Mouse (Mus musculus) midbrain, embryonic 15.5 days (tissue): ENCODE measurements around the gene Slc9a9. TPM values are rescaled to one million over a fixed set of nuclear protein-coding genes. Genes with fewer than 3 reads are reported as not detected.

Experiments
- ATAC-seq: fragments of 200-750 bp; cut with Nextera tagmentation; replicated peaks from 2 replicates; pipeline ENCODE4 v1.8.0; 2017; ENCODE audit warnings: moderate TSS enrichment
- H3K27ac ChIP-seq: fragments of 300-500 bp; sonication (generic); 2 replicates; pipeline ENCODE4 v1.5.1; 2015; ENCODE audit warnings: mild to moderate bottlenecking, inconsistent platforms
- H3K27me3 ChIP-seq: fragments of 300-500 bp; sonication (generic); replicated peaks from 2 replicates; pipeline ENCODE4 v1.6.1; 2015; ENCODE audit warnings: inconsistent platforms
- H3K36me3 ChIP-seq: fragments of 300-500 bp; sonication (generic); replicated peaks from 2 replicates; pipeline ENCODE4 v1.6.1; 2015; ENCODE audit warnings: inconsistent platforms
- H3K4me1 ChIP-seq: fragments of 300-500 bp; sonication (generic); 2 replicates; pipeline ENCODE4 v1.6.1; 2015; ENCODE audit warnings: inconsistent platforms
- H3K4me2 ChIP-seq: fragments of 300-500 bp; sonication (generic); 2 replicates; pipeline ENCODE4 v1.6.1; 2015; ENCODE audit warnings: inconsistent platforms, mild to moderate bottlenecking, moderate library complexity
- H3K4me3 ChIP-seq: fragments of 300-500 bp; sonication (generic); 2 replicates; pipeline ENCODE4 v1.5.1; 2015; ENCODE audit warnings: mild to moderate bottlenecking, inconsistent platforms
- H3K9ac ChIP-seq: fragments of 300-500 bp; sonication (generic); 2 replicates; pipeline ENCODE4 v1.6.1; 2015; ENCODE audit warnings: mild to moderate bottlenecking, inconsistent platforms
- H3K9me3 ChIP-seq: fragments of 300-500 bp; sonication (generic); 2 replicates; pipeline ENCODE4 v1.6.1; 2016; ENCODE audit warnings: inconsistent platforms
- WGBS: fragments of 180-500 bp; shearing (Covaris S2); methylation state at CpG from one replicate; pipeline ENCODE4 v1.1.7; 2015; ENCODE audit warnings: mixed read lengths; 5-methylcytosine and 5-hydroxymethylcytosine counted together
- polyA plus RNA-seq: library from polyadenylated mRNA; unstranded; fragments of >200 nt; fragmentation: Nextera tagmentation; extraction: Ambion mirVana; gene quantifications from 2 replicates; pipeline ENCODE4 v1.2.1, GENCODE M21; 2015

Gene Slc9a9
- polyA plus RNA-seq, 1 experiment from 2014 or later = 7.3 TPM

- ATAC-seq = no peak
- 68% methylated on average over 3 of the region's 3 CpGs for WGBS
Observed at GRCm38 (mm10) chr9:94659401-94660152, 10.1 kb upstream of the Slc9a9 start.

GRCm38 (mm10) chr9:94661768-94662167 is 7.9 kb upstream of the Slc9a9 start:
- Histone ChIP-seq H3K9me3 (no peaks in the 10 kb centered on the region), H3K9ac (no peak overlapping the region), H3K4me3 (no peak overlapping the region), H3K27me3 (no peaks in the 10 kb centered on the region), H3K27ac (no peak overlapping the region), H3K36me3 (no peaks in the 10 kb centered on the region), H3K4me1 (0 out of 2 replicates have a peak, but pooled peaks cover 2% of the 10 kb centered on the region), H3K4me2 (no peak overlapping the region)
- ATAC-seq = peak; percentile 67
- WGBS = 4% methylated on average over 2 of the region's 2 CpGs

More at GRCm38 (mm10) chr9:94659401-94660152, 10.1 kb upstream of the Slc9a9 start:
- Histone ChIP-seq H3K27me3 (no peaks in the 10 kb centered on the region), H3K9me3 (no peaks in the 10 kb centered on the region), H3K4me3 (no peak overlapping the region), H3K4me2 (no peak overlapping the region), H3K36me3 (no peaks in the 10 kb centered on the region), H3K27ac (no peak overlapping the region), H3K9ac (no peak overlapping the region), H3K4me1 (0 out of 2 replicates have a peak, but pooled peaks cover 2% of the 10 kb centered on the region)

GRCm38 (mm10) chr9:94665248-94665647 is 4.5 kb upstream of the Slc9a9 start:
- peaks cover 13% of the 10 kb centered on the region for H3K4me1 ChIP-seq
- ATAC-seq = no peak
- no peaks in the 10 kb centered on the region for H3K36me3 ChIP-seq
- no peak overlapping the region for H3K27ac ChIP-seq
- WGBS = 86% methylated on average over 4 of the region's 4 CpGs
- no peak overlapping the region for H3K9ac ChIP-seq
- H3K27me3 ChIP-seq = no peaks in the 10 kb centered on the region
- no peak overlapping the region for H3K4me3 ChIP-seq
- no peaks in the 10 kb centered on the region for H3K9me3 ChIP-seq
- H3K4me2 ChIP-seq = no peak overlapping the region

- ATAC-seq = no peak
- no peaks in the 10 kb centered on the region for H3K36me3 ChIP-seq
- H3K4me1 ChIP-seq = peaks cover 19% of the 10 kb centered on the region
- H3K9me3 ChIP-seq = no peaks in the 10 kb centered on the region
- H3K27ac ChIP-seq = no peak overlapping the region
- no peak overlapping the region for H3K4me2 ChIP-seq
- WGBS = 52% methylated on average over 7 of the region's 7 CpGs
- H3K9ac ChIP-seq = no peak overlapping the region
- H3K27me3 ChIP-seq = no peaks in the 10 kb centered on the region
- H3K4me3 ChIP-seq = no peak overlapping the region
Observed at GRCm38 (mm10) chr9:94668589-94668988, 1.1 kb upstream of the Slc9a9 start.

GRCm38 (mm10) chr9:94670704-94671103 is 995 bp downstream of the Slc9a9 start:
- Histone ChIP-seq H3K9me3 (no peaks in the 10 kb centered on the region), H3K27me3 (no peaks in the 10 kb centered on the region), H3K4me3 (peak overlapping the region; percentile 52), H3K27ac (peak overlapping the region; percentile 71; the same call in 1 of the 2 replicates), H3K4me2 (peak overlapping the region; percentile 87), H3K36me3 (no peaks in the 10 kb centered on the region), H3K4me1 (peaks cover 19% of the 10 kb centered on the region), H3K9ac (peak overlapping the region; percentile 49; the same call in 1 of the 2 replicates)
- no peak for ATAC-seq

- WGBS = 71% methylated on average over 1 of the region's 1 CpGs
- no peak overlapping the region for H3K27ac ChIP-seq
- H3K4me2 ChIP-seq = no peak overlapping the region
- H3K9ac ChIP-seq = no peak overlapping the region
- H3K4me1 ChIP-seq = peaks cover 8% of the 10 kb centered on the region; the same call in 1 of the 2 replicates
- H3K9me3 ChIP-seq = no peaks in the 10 kb centered on the region
- no peaks in the 10 kb centered on the region for H3K27me3 ChIP-seq
- no peak overlapping the region for H3K4me3 ChIP-seq
- no peaks in the 10 kb centered on the region for H3K36me3 ChIP-seq
- ATAC-seq = no peak
Observed at GRCm38 (mm10) chr9:94674704-94675103, 5.0 kb downstream of the Slc9a9 start.

- no peak overlapping the region for H3K4me2 ChIP-seq
- ATAC-seq = no peak
- 80% methylated on average over 3 of the region's 3 CpGs for WGBS
- no peaks in the 10 kb centered on the region for H3K36me3 ChIP-seq
- no peak overlapping the region for H3K9ac ChIP-seq
- no peaks in the 10 kb centered on the region for H3K4me1 ChIP-seq
- no peaks in the 10 kb centered on the region for H3K9me3 ChIP-seq
- no peaks in the 10 kb centered on the region for H3K27me3 ChIP-seq
- no peak overlapping the region for H3K4me3 ChIP-seq
- no peak overlapping the region for H3K27ac ChIP-seq
Observed at GRCm38 (mm10) chr9:94678021-94678655, 8.4 kb downstream of the Slc9a9 start.

- no peak overlapping the region for H3K9ac ChIP-seq
- WGBS = 86% methylated on average over 18 of the region's 18 CpGs
- no peak overlapping the region for H3K27ac ChIP-seq
- 0 out of 2 replicates have a peak, but pooled peaks have one; percentile 39 for ATAC-seq
- H3K36me3 ChIP-seq = no peaks in the 10 kb centered on the region
- H3K4me1 ChIP-seq = no peaks in the 10 kb centered on the region
- no peaks in the 10 kb centered on the region for H3K27me3 ChIP-seq
- no peaks in the 10 kb centered on the region for H3K9me3 ChIP-seq
- H3K4me3 ChIP-seq = no peak overlapping the region
- H3K4me2 ChIP-seq = no peak overlapping the region
Observed at GRCm38 (mm10) chr9:94680468-94681094, 10.9 kb downstream of the Slc9a9 start.

GRCm38 (mm10) chr9:94681095-94681487 is 11.4 kb downstream of the Slc9a9 start:
- Histone ChIP-seq H3K9me3 (no peaks in the 10 kb centered on the region), H3K27me3 (no peaks in the 10 kb centered on the region), H3K4me1 (no peaks in the 10 kb centered on the region), H3K4me2 (no peak overlapping the region), H3K9ac (no peak overlapping the region), H3K36me3 (no peaks in the 10 kb centered on the region), H3K27ac (no peak overlapping the region), H3K4me3 (no peak overlapping the region)
- WGBS = 91% methylated on average over 8 of the region's 8 CpGs
- no peak for ATAC-seq

- H3K4me1 ChIP-seq = no peaks in the 10 kb centered on the region
- H3K9ac ChIP-seq = no peak overlapping the region
- no peak overlapping the region for H3K27ac ChIP-seq
- no peak overlapping the region for H3K4me3 ChIP-seq
- H3K9me3 ChIP-seq = no peaks in the 10 kb centered on the region
- no peaks in the 10 kb centered on the region for H3K36me3 ChIP-seq
- H3K4me2 ChIP-seq = no peak overlapping the region
- H3K27me3 ChIP-seq = no peaks in the 10 kb centered on the region
- WGBS = 85% methylated on average over 2 of the region's 2 CpGs
- no peak for ATAC-seq
Observed at GRCm38 (mm10) chr9:94682260-94682659, 12.6 kb downstream of the Slc9a9 start.

GRCm38 (mm10) chr9:94685640-94686039 is 15.9 kb downstream of the Slc9a9 start:
- ATAC-seq = no peak
- Histone ChIP-seq H3K4me1 (no peaks in the 10 kb centered on the region), H3K4me2 (no peak overlapping the region), H3K36me3 (no peaks in the 10 kb centered on the region), H3K27ac (no peak overlapping the region), H3K9me3 (no peaks in the 10 kb centered on the region), H3K4me3 (no peak overlapping the region), H3K27me3 (no peaks in the 10 kb centered on the region), H3K9ac (no peak overlapping the region)
- 72% methylated on average over 1 of the region's 1 CpGs for WGBS

- Histone ChIP-seq H3K36me3 (no peaks in the 10 kb centered on the region), H3K9ac (no peak overlapping the region), H3K27ac (no peak overlapping the region), H3K9me3 (no peaks in the 10 kb centered on the region), H3K4me1 (no peaks in the 10 kb centered on the region), H3K4me3 (no peak overlapping the region), H3K27me3 (no peaks in the 10 kb centered on the region), H3K4me2 (no peak overlapping the region)
- 75% methylated on average over 2 of the region's 2 CpGs for WGBS
- ATAC-seq = no peak
Observed at GRCm38 (mm10) chr9:94686380-94686779, 16.7 kb downstream of the Slc9a9 start.
